Mouse (Mus musculus) cerebellum, adult 11 months (tissue): ENCODE measurements at regions not wholly inside any gene's neighbourhood (a gene's known extent, or its start where the extent isn't known, plus 50 kb on each side); places are given as distances from the start of the nearest gene placed in this dataset.

Source experiments
- DNase-seq: peaks from one replicate; pipeline ENCODE4 v3.0.0; 2022

DNA sequence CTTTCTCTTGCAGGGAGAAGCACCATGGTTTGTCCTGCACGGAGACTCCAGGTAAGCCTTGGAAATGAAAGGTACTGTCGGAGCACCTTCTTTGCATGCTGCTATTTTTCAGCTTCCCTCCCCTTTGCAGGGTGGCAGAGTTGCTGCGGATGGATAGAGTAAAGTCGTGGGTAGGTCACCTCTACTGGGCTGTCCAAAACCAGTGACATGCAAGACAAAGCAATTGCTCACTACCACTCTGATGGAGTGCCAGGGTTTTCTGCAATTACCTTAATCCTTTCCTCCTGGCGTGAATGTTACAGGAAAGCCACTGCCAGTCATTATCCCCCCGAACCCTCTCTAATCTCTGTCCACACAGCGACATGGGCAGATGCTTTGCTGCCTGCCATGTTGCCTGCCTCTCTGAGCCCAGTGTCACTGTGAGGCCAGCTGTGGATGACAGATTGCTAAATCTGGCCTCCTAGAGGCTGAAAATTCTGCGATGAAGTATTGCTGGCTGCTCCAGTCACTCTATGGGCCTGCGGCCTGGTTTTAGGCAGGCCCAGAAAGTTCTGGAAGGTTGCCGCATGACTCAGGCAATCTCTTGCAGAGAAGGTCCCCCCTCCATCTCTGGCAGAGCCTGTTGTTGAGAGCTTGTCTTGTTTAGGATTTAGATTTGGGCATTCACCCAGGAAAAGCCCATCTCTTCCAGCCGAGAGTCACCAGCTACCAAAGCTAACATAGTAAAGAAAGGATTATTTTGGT lies 54.1 kb upstream of the Sod3 start:
- peak; percentile 20 for DNase-seq

DNA sequence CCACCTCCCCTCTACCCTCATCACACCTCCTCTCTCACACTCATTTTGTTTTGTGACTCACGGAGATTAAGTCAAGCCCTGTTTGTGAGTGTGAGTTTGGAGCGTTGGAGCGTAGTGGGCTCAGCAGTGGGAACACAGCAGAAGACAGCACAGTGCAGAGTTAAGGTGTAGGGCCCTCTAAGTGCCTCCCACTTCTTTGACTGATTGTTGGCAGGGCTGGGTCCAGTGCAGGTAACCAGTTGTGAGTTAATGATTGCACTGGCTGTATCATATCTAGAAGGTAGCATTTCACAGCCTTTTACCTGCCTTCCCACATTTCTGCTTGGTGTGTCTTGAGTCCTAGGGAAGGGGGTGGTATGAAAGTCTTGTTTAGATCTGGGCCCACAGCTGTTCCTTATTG lies 67.3 kb upstream of the Sod3 start:
- DNase-seq, result no peak

DNA sequence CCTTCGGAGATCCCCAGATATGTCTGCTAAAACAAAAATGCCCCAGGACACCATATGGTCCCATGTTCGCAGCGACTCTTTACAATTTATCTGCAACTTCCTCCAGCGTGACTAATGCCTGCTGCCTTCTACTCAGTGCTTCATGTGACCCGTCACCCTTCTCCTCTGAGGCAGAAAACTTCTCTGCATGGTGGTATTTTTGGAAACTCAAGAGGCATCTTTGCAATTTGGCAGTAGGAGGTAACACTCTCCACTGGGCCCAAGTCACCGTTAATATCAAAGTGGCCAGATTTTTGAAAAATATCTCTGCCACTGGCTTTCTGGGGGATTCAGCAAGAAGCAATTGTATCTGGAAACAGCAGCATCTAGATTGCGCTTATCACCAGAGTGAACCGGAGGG lies 69.1 kb upstream of the Sod3 start:
- no peak for DNase-seq

DNA sequence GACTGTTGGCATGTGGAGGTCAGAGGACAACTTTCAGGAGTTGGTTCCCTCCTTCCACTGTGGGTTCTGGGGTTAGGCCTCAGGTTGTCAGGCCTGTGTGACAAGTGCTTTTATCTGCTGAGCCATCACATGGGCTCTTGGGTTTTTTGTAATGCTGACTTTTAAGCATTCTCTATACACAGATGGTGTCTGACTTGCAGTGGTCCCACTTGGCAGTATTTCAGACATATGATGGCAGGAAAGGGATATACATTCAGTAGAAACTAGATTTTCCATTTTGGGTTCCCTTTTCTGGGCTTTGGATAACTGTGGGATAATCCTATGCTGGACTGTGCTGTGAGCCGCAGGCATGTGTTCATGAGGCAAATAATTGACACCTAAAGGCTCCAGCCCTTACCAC lies 75.3 kb upstream of the Sod3 start:
- no peak for DNase-seq

DNA sequence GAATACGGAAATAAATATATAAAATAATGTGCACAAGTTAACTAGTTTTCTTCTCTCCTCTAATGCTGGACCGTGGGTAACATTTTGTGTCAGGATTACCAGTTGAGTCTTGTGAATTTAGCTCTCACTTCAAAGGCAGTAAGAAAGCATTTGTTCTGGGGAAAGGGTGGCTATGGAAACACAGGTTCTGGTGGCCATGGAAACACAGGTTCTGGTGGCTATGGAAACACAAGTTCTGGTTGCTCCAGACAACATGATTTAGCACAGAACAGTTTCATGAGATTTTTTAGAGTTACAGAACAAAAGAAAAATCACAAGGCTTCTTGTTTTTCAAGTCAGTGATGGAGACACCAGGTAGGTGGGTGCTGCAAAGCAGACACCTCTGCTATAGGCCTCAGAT lies 82.7 kb upstream of the Sod3 start:
- no peak for DNase-seq

- no peak for DNase-seq
These were observed 85.5 kb upstream of the Sod3 start for GRCm38 (mm10) chr5:52278111-52278510.

- no peak for DNase-seq
These were observed 72.9 kb upstream of the Dhx15 start for GRCm38 (mm10) chr5:52263214-52263613.

DNA sequence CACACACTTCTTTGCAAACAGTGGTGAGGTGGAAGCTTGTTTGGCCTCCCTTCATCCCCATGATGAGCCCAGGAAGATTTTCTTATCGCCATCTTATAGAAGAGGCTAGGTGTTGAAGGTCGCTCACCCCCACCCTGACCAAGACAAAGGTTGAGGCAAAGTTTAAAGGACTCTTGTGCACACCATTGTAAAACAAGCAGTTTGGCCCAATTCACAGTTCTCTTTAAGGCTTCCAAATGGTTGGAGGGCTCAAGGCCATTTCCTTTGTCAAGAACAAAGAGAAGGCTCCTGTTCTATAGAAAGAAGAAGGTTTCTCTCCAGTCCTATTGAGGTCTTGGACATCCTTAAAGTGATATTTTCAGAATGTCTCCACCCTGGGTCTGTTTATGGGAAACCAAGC lies 67.8 kb upstream of the Dhx15 start:
- DNase-seq, result no peak

DNA sequence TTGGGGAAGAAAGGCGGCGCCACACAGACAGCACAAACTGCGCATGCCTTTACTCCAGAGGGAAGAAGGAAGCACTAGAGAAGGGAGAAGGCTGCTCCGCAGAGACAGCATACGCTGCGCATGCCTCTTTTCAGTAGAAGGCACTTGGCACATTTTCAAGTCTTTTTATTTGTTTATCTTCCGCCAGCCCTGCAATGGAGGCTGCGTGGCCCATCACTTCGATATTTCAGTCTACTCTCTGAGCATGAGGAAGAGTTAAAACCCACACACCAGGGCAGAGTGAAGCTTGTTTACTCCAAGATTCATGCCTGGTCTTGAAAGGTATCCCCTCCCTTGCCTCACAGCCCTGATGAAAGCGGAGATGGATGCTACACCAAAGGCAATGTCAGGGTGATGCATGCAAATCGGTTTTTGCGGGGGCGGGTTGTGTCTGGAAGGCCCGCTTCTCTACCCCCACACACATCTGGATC lies 64.3 kb upstream of the Dhx15 start:
- DNase-seq, result no peak

DNA sequence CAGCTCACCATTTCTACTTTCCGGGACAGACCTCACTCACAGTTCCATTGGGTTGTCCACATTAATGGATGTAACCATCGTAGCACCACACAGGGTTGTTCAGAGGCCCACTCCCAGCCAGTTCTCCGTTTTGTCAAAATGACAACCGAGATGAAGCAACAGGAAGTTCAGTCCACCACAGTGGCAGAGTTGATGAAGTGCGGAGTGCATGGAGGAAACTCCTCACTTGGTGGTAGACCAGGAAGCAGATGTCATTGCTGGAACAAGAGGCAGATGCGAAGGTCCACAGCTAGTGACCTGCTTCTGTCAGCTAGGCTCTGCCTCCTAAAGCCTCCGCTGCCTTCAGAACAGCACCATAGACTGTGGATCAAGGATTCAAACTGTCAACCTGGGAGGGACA lies 59.5 kb upstream of the Dhx15 start:
- no peak for DNase-seq

- DNase-seq, result no peak
These were observed 53.6 kb upstream of the Dhx15 start for GRCm38 (mm10) chr5:52243931-52244330.

DNA sequence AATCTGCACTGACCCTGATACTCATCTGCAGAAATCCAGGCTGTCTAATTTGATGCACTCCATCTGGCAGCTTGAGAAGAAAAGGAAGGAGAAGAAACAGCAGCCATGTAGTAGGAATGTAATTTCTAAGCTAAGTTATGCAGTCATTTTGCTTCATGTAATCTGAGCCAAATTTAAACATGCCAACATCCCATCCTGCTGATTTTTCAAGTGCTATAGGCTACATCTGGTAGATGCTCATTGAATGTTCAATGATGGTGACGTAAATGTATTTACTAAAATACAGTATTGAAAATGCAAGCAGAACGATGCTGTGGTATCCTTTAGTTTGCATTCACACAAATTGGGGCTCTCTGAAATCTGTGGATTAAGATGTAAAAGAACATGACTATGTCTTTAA lies 52.1 kb upstream of the Dhx15 start:
- DNase-seq, result no peak

DNA sequence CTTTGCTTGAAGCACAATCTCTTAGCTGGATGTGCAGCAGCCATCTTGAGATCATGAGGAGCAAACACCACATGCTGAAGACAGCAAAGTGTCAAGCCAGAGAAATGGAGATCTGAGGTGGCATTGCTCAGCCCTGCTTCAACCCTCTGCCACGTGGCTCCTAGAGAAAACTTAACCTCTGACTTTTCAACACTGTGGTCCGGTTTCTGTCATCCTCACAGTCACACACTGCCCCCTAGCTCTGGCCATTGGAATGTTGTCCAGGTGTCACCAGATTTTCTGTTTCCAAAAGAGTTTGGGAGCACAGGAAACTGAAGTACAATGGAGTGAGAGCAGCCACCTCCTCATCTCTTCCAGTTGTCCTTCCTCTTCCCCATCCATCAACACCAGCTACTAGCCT lies 50.2 kb upstream of the Dhx15 start:
- no peak for DNase-seq
